Mouse (Mus musculus): ENCODE data around the gene Usp22. TPM values are rescaled to one million over a fixed set of nuclear protein-coding genes. Genes with fewer than 3 reads are reported as not detected.

Usp22 gene
- total and polyA plus RNA-seq, 3 experiments: 48.1 to 65.3 (median 54.7) TPM

DNA sequence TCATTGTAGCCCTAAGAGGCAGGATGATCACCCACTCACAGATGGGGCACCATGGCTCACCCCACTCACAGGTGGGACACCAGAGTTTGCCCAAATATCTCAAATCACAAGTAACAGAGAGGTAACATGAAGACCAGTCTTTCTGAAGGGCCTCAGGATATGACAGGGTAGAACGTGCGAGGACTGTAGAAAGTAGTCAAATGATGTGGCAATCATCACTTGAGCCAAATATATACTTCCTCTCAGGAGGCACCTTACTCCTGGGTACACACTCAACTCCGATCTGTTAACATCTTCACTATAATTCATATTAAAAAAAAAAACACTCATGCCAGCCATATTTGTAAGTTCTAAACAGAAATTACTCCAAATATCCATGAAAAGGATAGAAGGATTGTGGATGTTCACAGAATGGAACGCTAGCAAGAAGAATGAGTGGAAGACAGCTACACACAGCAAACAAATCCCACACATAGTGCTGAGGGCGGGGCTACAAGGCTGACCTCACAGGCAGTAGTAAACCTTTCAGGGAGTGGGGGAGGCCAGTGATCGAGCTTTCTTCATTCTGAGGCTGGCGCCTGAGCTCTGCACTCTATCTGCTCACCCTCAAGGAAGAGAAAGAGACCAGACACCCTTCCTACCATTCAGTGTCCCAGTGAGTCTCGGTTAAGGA, 62.4 kb downstream of the Usp22 start (continued):
- no peak for TF ChIP-seq GABPA (IDR thresholded peaks at IDR 0.05; ENCODE audit: insufficient replicate concordance, low read depth, low read length)
- TF ChIP-seq TBP (conservative IDR thresholded peaks at IDR 0.05; ENCODE audit: low read depth, low read length): peak; percentile 74; the same call in 1 of the 2 replicates
- TF ChIP-seq PAX5 (IDR thresholded peaks at IDR 0.05; ENCODE audit: low read length): no peak
- TF ChIP-seq E2F4 (IDR thresholded peaks at IDR 0.05; ENCODE audit: insufficient replicate concordance, low read depth, low read length): 0 out of 2 replicates have a peak, but pooled peaks have one; percentile 52
- TF ChIP-seq MAFK (IDR thresholded peaks at IDR 0.05; ENCODE audit: insufficient replicate concordance, low read length): peak; percentile 74; the same call in 1 of the 2 replicates
- TF ChIP-seq MAZ (IDR thresholded peaks at IDR 0.05; ENCODE audit: low read depth, low read length): peak; percentile 85; the same call in 1 of the 2 replicates
- TF ChIP-seq ETS1 (conservative IDR thresholded peaks at IDR 0.05; ENCODE audit: low read depth, low read length): peak; percentile 97
- TF ChIP-seq NRF1 (IDR thresholded peaks at IDR 0.05; ENCODE audit: low read depth, low read length): no peak
- TF ChIP-seq CHD2 (IDR thresholded peaks at IDR 0.05; ENCODE audit: low read length): peak; percentile 84
- TF ChIP-seq EP300 (IDR thresholded peaks at IDR 0.05; ENCODE audit: low read length): peak; percentile 94

DNA sequence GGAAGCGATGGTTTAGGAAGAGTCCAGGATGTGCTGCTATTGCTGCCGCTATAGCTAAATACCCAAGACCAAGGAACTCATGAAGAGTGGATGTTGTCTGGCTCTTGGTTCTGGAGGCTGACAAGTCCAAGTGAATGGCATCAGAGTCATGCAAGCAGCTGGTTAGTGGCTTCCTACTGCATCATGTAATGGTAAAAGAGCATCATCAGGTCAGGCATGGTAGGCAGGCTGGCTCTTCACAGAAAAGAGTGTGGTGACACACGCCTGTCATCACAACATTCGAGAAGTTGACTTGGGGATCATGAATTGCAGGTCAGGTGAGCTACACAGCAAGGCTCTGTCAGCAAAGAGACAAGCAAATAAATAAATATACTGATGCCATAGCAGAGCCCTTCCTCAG, 63.4 kb downstream of the Usp22 start:
- 0 out of 2 replicates have a peak overlapping the region, but pooled peaks have one; percentile 59 for H3K4me2 ChIP-seq (ENCODE audit: insufficient read depth, low read depth, poor library complexity, severe bottlenecking)
- no peak for TF ChIP-seq SMC3 (IDR thresholded peaks at IDR 0.05; ENCODE audit: low read depth, low read length)
- TF ChIP-seq ETS1 (conservative IDR thresholded peaks at IDR 0.05; ENCODE audit: low read depth, low read length): peak; percentile 51
- in situ Hi-C loops (cut with MboI; ENCODE audit: low pct_ligation_motif_present, low pct_unique_long_range_greater_than_20kb, low sequenced_read_pairs) (loop anchor here (5.0 kb wide), 1 partner anchor 531 kb away; no protein-coding TSS in a partner anchor), dilution Hi-C loops (cut with MboI; ENCODE audit: extremely low pct_ligation_motif_present, extremely low pct_unique_long_range_greater_than_20kb, low sequenced_read_pairs) (no loop called here)
- no peaks in the 10 kb centered on the region for H3K79me2 ChIP-seq (replicated peaks; ENCODE audit: control insufficient read depth, extremely low read depth, insufficient read depth, poor library complexity, severe bottlenecking)
- no peaks in the 10 kb centered on the region for H3K9me3 ChIP-seq (replicated peaks; ENCODE audit: low read length)
- no peaks in the 10 kb centered on the region for H3K36me3 ChIP-seq (replicated peaks in 1 of 2; ENCODE audit: control insufficient read depth in 1 of 2, insufficient read depth in 1 of 2, low read length in 1 of 2)
- H3K27me3 ChIP-seq (replicated peaks): peaks cover 2% of the 10 kb centered on the region
- no peak overlapping the region for H3K4me3 ChIP-seq (replicated peaks in 1 of 3; ENCODE audit: low read depth in 2 of 3, low read length in 2 of 3, poor library complexity in 1 of 3)
- H3K4me1 ChIP-seq (ENCODE audit: control insufficient read depth in 1 of 2, insufficient read depth in 2 of 2): peaks cover 63 to 86% of the 10 kb centered on the region in 2 experiments
- no peak for DNase-seq (ENCODE audit: extremely low read depth)
- no peak overlapping the region for H3K9ac ChIP-seq (ENCODE audit: insufficient read depth, low read depth)
- H3K27ac ChIP-seq (ENCODE audit: insufficient read depth, low read depth): no peak overlapping the region

DNA sequence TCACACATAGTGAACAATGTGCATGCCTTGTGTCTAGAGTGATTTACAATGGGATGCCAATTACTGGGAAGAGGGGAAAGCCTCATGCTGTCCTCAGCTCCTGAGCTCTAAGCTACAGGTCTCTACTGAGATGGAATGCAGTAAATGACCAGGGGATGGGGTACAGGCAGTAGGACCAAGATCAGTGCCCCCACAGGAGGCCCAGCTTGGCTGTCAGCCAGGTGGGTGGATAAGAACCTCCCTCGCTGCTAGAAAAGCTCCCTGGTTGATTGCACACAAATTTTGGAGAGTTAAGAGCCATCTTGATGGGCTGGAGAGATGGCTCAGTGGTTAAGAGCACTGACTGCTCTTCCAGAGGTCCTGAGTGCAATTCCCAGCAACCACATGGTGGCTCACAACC, 63.9 kb downstream of the Usp22 start:
- peaks cover 62 to 84% of the 10 kb centered on the region in 2 experiments for H3K4me1 ChIP-seq (ENCODE audit: control insufficient read depth in 1 of 2, insufficient read depth in 2 of 2)
- no peak overlapping the region for H3K4me2 ChIP-seq (ENCODE audit: insufficient read depth, low read depth, poor library complexity, severe bottlenecking)
- H3K27me3 ChIP-seq (replicated peaks): peaks cover 2% of the 10 kb centered on the region
- H3K9ac ChIP-seq (ENCODE audit: insufficient read depth, low read depth): no peak overlapping the region
- TF ChIP-seq CHD2 (IDR thresholded peaks at IDR 0.05; ENCODE audit: low read length) (no peak), MYC (IDR thresholded peaks at IDR 0.05; ENCODE audit: low read depth, low read length) (no peak), POLR2AphosphoS2 (IDR thresholded peaks at IDR 0.05; ENCODE audit: low read depth, low read length) (no peak), MEF2A (IDR thresholded peaks at IDR 0.05; ENCODE audit: borderline replicate concordance, low read depth, low read length) (no peak), CHD1 (IDR thresholded peaks at IDR 0.05; ENCODE audit: low read depth, low read length) (no peak), MXI1 (IDR thresholded peaks at IDR 0.05; ENCODE audit: low read depth, low read length) (no peak), BHLHE40 (IDR thresholded peaks at IDR 0.05; ENCODE audit: low read depth, low read length) (no peak), PAX5 (IDR thresholded peaks at IDR 0.05; ENCODE audit: low read length) (no peak), USF2 (conservative IDR thresholded peaks at IDR 0.05; ENCODE audit: low read depth, low read length) (no peak), GABPA (IDR thresholded peaks at IDR 0.05; ENCODE audit: insufficient replicate concordance, low read depth, low read length) (no peak)
- H3K4me3 ChIP-seq (replicated peaks in 1 of 3; ENCODE audit: low read depth in 2 of 3, low read length in 2 of 3, poor library complexity in 1 of 3): no peak overlapping the region
- H3K27ac ChIP-seq (ENCODE audit: insufficient read depth, low read depth): no peak overlapping the region
- dilution Hi-C loops (cut with MboI; ENCODE audit: extremely low pct_ligation_motif_present, extremely low pct_unique_long_range_greater_than_20kb, low sequenced_read_pairs): no loop called here
- in situ Hi-C loops (cut with MboI; ENCODE audit: low pct_ligation_motif_present, low pct_unique_long_range_greater_than_20kb, low sequenced_read_pairs): loop anchor here (5.0 kb wide), 1 partner anchor 531 kb away; no protein-coding TSS in a partner anchor
- no peak for DNase-seq (ENCODE audit: extremely low read depth)
- no peaks in the 10 kb centered on the region for H3K9me3 ChIP-seq (replicated peaks; ENCODE audit: low read length)
- H3K79me2 ChIP-seq (replicated peaks; ENCODE audit: control insufficient read depth, extremely low read depth, insufficient read depth, poor library complexity, severe bottlenecking): no peaks in the 10 kb centered on the region
- H3K36me3 ChIP-seq (replicated peaks in 1 of 2; ENCODE audit: control insufficient read depth in 1 of 2, insufficient read depth in 1 of 2, low read length in 1 of 2): no peaks in the 10 kb centered on the region

All from CH12.LX (cell line).